Mouse (Mus musculus) olfactory bulb, adult 2 months (tissue): ENCODE data around the gene Mylk4.

ENCODE experiments used
- CTCF ChIP-seq: fragments of 200-500 bp; IDR thresholded peaks from 2 replicates; pipeline ENCODE4 v1.5.1; 2012; ENCODE audit warnings: low read depth, mild to moderate bottlenecking, low read length, moderate library complexity; ENCODE audit not compliant: insufficient read depth
- POLR2A ChIP-seq: fragments of 200-500 bp; IDR thresholded peaks from 2 replicates; pipeline ENCODE4 v1.6.1; 2012; ENCODE audit warnings: mild to moderate bottlenecking, low read depth, low read length, moderate library complexity; ENCODE audit not compliant: insufficient read depth

- TF ChIP-seq POLR2A, result no peak
- TF ChIP-seq CTCF, result no peak
Observed at GRCm38 (mm10) chr13:32794619-32795018, 10.9 kb upstream of the Mylk4 start.
